Comparison of ENCODE assay signal across 8 mouse cellular contexts in the genomic region with DNA sequence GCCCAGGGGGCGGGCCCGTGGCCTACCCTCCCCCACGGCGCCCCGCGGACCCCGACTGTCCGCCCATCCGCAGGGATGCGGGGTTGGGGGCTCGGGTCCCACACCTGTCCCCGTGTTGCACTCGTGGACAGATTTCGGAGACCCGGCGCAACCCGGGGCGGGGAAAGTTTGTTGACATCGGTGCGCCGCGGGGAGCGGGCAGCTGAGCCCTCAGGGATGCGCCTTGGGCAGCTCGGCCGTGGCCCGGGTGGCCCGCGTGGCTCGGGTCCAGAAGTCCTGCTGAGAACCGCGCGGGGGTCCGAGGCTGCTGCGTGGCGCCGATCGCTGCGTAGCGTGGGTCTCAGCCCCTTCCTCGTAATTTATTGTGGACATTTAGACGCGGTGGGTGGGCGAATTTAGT. TPM values are rescaled to one million over a fixed set of nuclear protein-coding genes. Genes with fewer than 3 reads are reported as not detected.
DNase-seq lines count a peak whose midpoint lies in the region; ATAC-seq and TF ChIP-seq lines count a peak whose summit lies in the region.

No protein-coding gene starts in this region.

- ATAC-seq in forebrain, embryonic 11.5 days (replicated peaks; ENCODE audit: low FRiP score), result peak; percentile 64; the same call in 1 of the 2 replicates
- no peak for ATAC-seq in hindbrain, embryonic 15.5 days (ENCODE audit: low FRiP score, low read depth)
- ATAC-seq in CD4-positive, CD25-positive, alpha-beta regulatory T cell, adult 4 months, result no peak

- peak overlapping the region; percentile 100 for H3K4me2 ChIP-seq in forebrain, embryonic 11.5 days (ENCODE audit: low read depth, low read length, severe bottlenecking)
- H3K4me2 ChIP-seq in hindbrain, embryonic 15.5 days, result peak overlapping the region; percentile 92

- 0 out of 2 replicates have a peak, but pooled peaks cover 4% of the 10 kb centered on the region for H3K4me1 ChIP-seq in kidney, adult 2 months (ENCODE audit: control insufficient read depth, insufficient read depth, low read length)
- H3K4me1 ChIP-seq in forebrain, embryonic 11.5 days (replicated peaks; ENCODE audit: control insufficient read depth, insufficient read depth, low read length), result peaks cover 7% of the 10 kb centered on the region; the same call in 1 of the 2 replicates
- peaks cover 16% of the 10 kb centered on the region for H3K4me1 ChIP-seq in hindbrain, embryonic 15.5 days (replicated peaks)

- DNase-seq in kidney, adult 2 months, result no peak
- no peak for DNase-seq in kidney, adult 11 months
- peak; percentile 48 to 66 for DNase-seq in adrenal gland, adult 18-20 months (ENCODE audit: low spot score in 2 of 2)
- no peak for DNase-seq in forebrain, embryonic 11.5 days (ENCODE audit: low spot score)
- DNase-seq in lung, postnatal 10 days, result peak; percentile 57
- DNase-seq in testis, postnatal 14 days (ENCODE audit: low spot score), result peak; percentile 60

- no peaks in the 10 kb centered on the region for H3K27me3 ChIP-seq in kidney, adult 2 months (replicated peaks; ENCODE audit: control insufficient read depth, insufficient read depth, low read length)
- peaks cover 17% of the 10 kb centered on the region for H3K27me3 ChIP-seq in forebrain, embryonic 11.5 days (ENCODE audit: control insufficient read depth, insufficient read depth, low read length)
- H3K27me3 ChIP-seq in hindbrain, embryonic 15.5 days, result peaks cover 23% of the 10 kb centered on the region

- no peaks in the 10 kb centered on the region for H3K36me3 ChIP-seq in kidney, adult 2 months (ENCODE audit: control insufficient read depth, insufficient read depth, low read length)
- H3K36me3 ChIP-seq in forebrain, embryonic 11.5 days (ENCODE audit: control insufficient read depth, insufficient read depth, low read length), result no peaks in the 10 kb centered on the region
- H3K36me3 ChIP-seq in hindbrain, embryonic 15.5 days, result no peaks in the 10 kb centered on the region

- no peak for TF ChIP-seq POLR2A in kidney, adult 2 months (IDR thresholded peaks at IDR 0.05; ENCODE audit: low read depth, low read length)

- 1% methylated on average over 44 of the region's 44 CpGs for WGBS in kidney, adult 2 months
- WGBS in forebrain, embryonic 11.5 days, result under 1% methylated on average over 44 of the region's 44 CpGs
- under 1% methylated on average over 44 of the region's 44 CpGs for WGBS in hindbrain, embryonic 15.5 days

- peak overlapping the region; percentile 48 for H3K9ac ChIP-seq in forebrain, embryonic 11.5 days (ENCODE audit: low read length)
- peak overlapping the region; percentile 78 for H3K9ac ChIP-seq in hindbrain, embryonic 15.5 days

- no peaks in the 10 kb centered on the region for H3K9me3 ChIP-seq in forebrain, embryonic 11.5 days (ENCODE audit: control insufficient read depth, low read length)
- no peaks in the 10 kb centered on the region for H3K9me3 ChIP-seq in hindbrain, embryonic 15.5 days

- H3K4me3 ChIP-seq in kidney, adult 2 months (ENCODE audit: insufficient read depth, low read depth, low read length), result peak overlapping the region; percentile 77
- H3K4me3 ChIP-seq in forebrain, embryonic 11.5 days (ENCODE audit: low read depth, low read length), result peak overlapping the region; percentile 74
- peak overlapping the region; percentile 90 for H3K4me3 ChIP-seq in hindbrain, embryonic 15.5 days

- no peak for TF ChIP-seq CTCF in kidney, adult 2 months (conservative IDR thresholded peaks at IDR 0.05; ENCODE audit: insufficient read depth, insufficient read length, low read depth, low read length)

- no peak overlapping the region for H3K27ac ChIP-seq in kidney, adult 2 months (ENCODE audit: insufficient read depth, low read depth, low read length)
- no peak overlapping the region for H3K27ac ChIP-seq in forebrain, embryonic 11.5 days (ENCODE audit: low read depth, low read length)
- peak overlapping the region; percentile 77 for H3K27ac ChIP-seq in hindbrain, embryonic 15.5 days (replicated peaks)

RNA-seq across cellular contexts. Expression of a gene that starts 0.4 kb away (rescaled TPM):
- 4.8 and 5.8 TPM in 2 replicates for polyA plus RNA-seq in kidney, adult 2 months (2012; rRNA removed)
- total RNA-seq in adrenal gland, adult 18-20 months (2021), result 1 to 10 TPM; 6.9 to 9.9 TPM
- polyA plus RNA-seq in forebrain, embryonic 11.5 days (2014; fragmentation: Nextera tagmentation; extraction: Ambion mirVana), result 2.2 and 2.8 TPM in 2 replicates
- polyA plus RNA-seq in hindbrain, embryonic 15.5 days (2015; fragmentation: Nextera tagmentation; extraction: Ambion mirVana), result 16.3 and 16.5 TPM in 2 replicates
- polyA plus RNA-seq in CD4-positive, CD25-positive, alpha-beta regulatory T cell, adult 4 months (2017; shearing (Covaris generic)), result 10 to 100 TPM; 19.6 to 23.1 TPM

Comparison
In these comparisons a context has a peak if more than half of its experiments do, and no peak if none do; other contexts are left out.
1. DNase-seq: peak in adrenal gland, adult 18-20 months (2 of 2), lung, postnatal 10 days (single experiment) and testis, postnatal 14 days (single experiment); none in kidney, adult 2 months (single experiment), kidney, adult 11 months (single experiment) and forebrain, embryonic 11.5 days (single experiment).
2. Peak in every context shown above with its lines, with median percentiles within 50 percentile points of each other: H3K4me3 ChIP-seq.